Mouse (Mus musculus) erythroblast, embryonic 14.5 days (primary cell): ENCODE results near the gene Btbd19.

Experiments used
- GATA1 ChIP-seq: IDR thresholded peaks from 2 replicates; pipeline ENCODE4 v1.6.1; 2012; ENCODE audit warnings: low read length, inconsistent platforms, mixed read lengths
- TAL1 ChIP-seq: IDR thresholded peaks from 3 replicates; pipeline ENCODE4 v1.6.1; 2012; ENCODE audit warnings: low read length, inconsistent platforms, mixed read lengths

DNA sequence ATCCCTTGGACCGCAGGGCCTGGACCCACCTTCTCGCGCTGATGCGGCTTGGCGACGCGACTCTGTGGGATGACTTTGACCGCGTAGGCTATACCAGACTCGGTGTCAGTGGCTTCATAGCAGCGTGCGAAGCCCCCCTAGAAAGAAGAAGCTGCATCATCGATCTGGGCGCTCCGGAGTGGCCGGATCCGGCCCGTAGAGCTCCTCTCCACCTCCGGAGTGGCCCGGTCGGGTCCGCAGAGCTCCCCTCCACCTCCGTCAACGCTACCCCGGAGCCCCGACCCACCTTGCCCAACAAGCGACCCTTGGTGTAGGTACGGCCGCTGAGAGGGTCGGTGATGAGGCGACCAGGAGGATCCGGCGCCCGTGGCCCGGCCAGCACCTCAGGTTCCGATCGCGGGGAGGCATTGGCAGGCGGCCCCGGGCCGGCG, 7.9 kb upstream of the Btbd19 start:
- TF ChIP-seq GATA1 (no peak), TAL1 (no peak)
